Mouse (Mus musculus) embryonic facial prominence, embryonic 14.5 days (tissue): Measurements from ENCODE around the gene Kif11. TPM values are rescaled to one million over a fixed set of nuclear protein-coding genes. Genes with fewer than 3 reads are reported as not detected.

Experiments
- ATAC-seq: fragments of 200-750 bp; cut with Nextera tagmentation; 2 replicates; pipeline ENCODE4 v1.8.0; 2017; ENCODE audit warnings: low read depth, moderate number of reproducible peaks, moderate TSS enrichment
- DNase-seq: peaks from one replicate; pipeline ENCODE4 v3.0.0-alpha.2; 2015; ENCODE audit warnings: low spot score
- H3K27ac ChIP-seq: fragments of 300-500 bp; sonication (generic); replicated peaks from 2 replicates; pipeline ENCODE4 v1.5.1; 2014; ENCODE audit warnings: low read depth, mild to moderate bottlenecking, low read length, moderate library complexity
- H3K27me3 ChIP-seq: fragments of 300-500 bp; sonication (generic); replicated peaks from 2 replicates; pipeline ENCODE4 v1.6.1; 2014; ENCODE audit warnings: low read length; ENCODE audit not compliant: control insufficient read depth, insufficient read depth
- H3K36me3 ChIP-seq: fragments of 300-500 bp; sonication (generic); 2 replicates; pipeline ENCODE4 v1.6.1; 2014; ENCODE audit warnings: low read length, mixed read lengths; ENCODE audit not compliant: control insufficient read depth, insufficient read depth
- H3K4me1 ChIP-seq: fragments of 300-500 bp; sonication (generic); 2 replicates; pipeline ENCODE4 v1.6.1; 2014; ENCODE audit warnings: antibody characterized with exemption, low read length; ENCODE audit not compliant: control insufficient read depth, insufficient read depth
- H3K4me2 ChIP-seq: fragments of 300-500 bp; sonication (generic); 2 replicates; pipeline ENCODE4 v1.6.1; 2014; ENCODE audit warnings: low read depth, mild to moderate bottlenecking, low read length, moderate library complexity, mixed read lengths
- H3K4me3 ChIP-seq: fragments of 300-500 bp; sonication (generic); 2 replicates; pipeline ENCODE4 v1.5.1; 2014; ENCODE audit warnings: low read depth, mild to moderate bottlenecking, low read length
- H3K9ac ChIP-seq: fragments of 300-500 bp; sonication (generic); 2 replicates; pipeline ENCODE4 v1.6.1; 2014; ENCODE audit warnings: low read depth, mild to moderate bottlenecking, low read length, moderate library complexity, mixed read lengths
- H3K9me3 ChIP-seq: fragments of 300-500 bp; sonication (generic); 2 replicates; pipeline ENCODE4 v1.6.1; 2016; ENCODE audit warnings: low read length; ENCODE audit not compliant: control insufficient read depth
- WGBS: fragments of 180-500 bp; shearing (Covaris S2); extraction: QIAGEN DNeasy Blood & Tissue Kit; methylation state at CpG from one replicate; pipeline ENCODE4 v1.1.7; 2014; 5-methylcytosine and 5-hydroxymethylcytosine counted together
- polyA plus RNA-seq: library from polyadenylated mRNA; unstranded; fragments of >200 nt; fragmentation: Nextera tagmentation; extraction: Ambion mirVana; gene quantifications from 2 replicates; pipeline ENCODE4 v1.2.1, GENCODE M21; 2014

Gene Kif11
- polyA plus RNA-seq, 1 experiment from 2014 or later, result 43.2 TPM

DNA sequence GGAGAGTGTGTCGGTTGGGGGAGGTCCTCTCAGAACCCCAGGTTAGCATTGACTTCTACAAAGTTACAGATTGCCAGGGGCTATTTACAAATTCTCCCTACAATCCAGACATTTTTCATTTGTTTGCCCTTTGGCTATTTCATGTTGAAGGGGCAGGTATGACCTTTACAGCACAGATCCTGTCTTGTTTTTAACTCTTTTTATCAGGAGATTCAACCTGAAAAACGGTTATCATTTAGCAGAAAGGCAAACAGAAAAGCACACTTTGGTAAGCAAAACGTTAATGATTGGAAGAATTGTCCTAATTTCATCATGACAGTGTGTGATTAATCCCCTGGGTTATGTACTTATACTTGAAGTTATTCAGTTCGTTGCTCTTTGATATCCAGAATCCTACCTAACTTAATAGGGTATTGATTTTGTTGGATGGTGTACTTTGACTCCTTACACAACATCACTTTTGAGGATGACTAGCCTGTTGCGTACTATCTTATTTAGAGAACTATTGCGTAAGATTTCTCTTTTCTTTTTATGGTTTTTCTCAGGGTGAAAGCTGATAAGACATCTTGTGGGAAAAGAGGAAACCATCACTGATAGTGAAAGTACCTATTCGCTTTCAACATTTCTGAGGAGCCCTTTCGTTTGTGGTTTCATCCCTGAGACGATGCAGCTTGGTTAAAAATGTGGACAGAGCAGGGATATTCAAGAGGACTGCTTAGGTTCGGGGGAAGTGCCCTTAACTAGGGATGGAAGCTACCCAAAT lies 66.5 kb downstream of the Kif11 start:
- DNase-seq (no peak), ATAC-seq (no peak)
- no peak overlapping the region for H3K4me3 ChIP-seq
- 70% methylated on average over 10 of the region's 10 CpGs for WGBS
- H3K36me3 ChIP-seq, result no peaks in the 10 kb centered on the region
- H3K27ac ChIP-seq, result no peak overlapping the region
- no peaks in the 10 kb centered on the region for H3K9me3 ChIP-seq
- no peak overlapping the region for H3K9ac ChIP-seq
- no peaks in the 10 kb centered on the region for H3K4me1 ChIP-seq
- H3K27me3 ChIP-seq, result peaks cover 41% of the 10 kb centered on the region
- H3K4me2 ChIP-seq, result no peak overlapping the region

DNA sequence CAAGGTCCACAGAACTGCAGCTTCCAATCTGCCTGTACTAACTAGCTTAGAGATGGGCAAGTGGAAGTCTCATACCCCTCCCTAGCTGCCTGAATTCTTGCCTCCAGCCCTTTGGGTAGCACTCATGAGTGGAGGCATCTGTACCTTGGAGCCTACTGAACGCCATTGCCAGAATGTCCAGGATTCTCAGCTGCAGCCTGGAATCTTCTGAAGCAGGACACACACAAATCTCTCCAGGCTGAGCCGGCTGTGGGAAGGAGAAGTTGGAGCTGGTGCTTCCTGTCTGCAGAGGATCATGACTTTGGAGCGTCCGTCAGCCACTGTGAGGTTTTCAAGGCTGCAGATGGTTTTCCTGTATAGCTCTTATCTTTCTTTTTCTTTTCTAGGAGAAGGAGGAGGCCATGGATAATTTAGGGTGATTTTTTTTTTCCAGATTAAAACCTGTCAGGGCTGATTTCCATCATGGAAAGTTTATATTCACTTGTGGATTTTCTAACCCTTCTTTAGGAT lies 67.5 kb downstream of the Kif11 start:
- ATAC-seq, result no peak
- Histone ChIP-seq H3K27me3 (peaks cover 32% of the 10 kb centered on the region), H3K4me3 (no peak overlapping the region), H3K36me3 (no peaks in the 10 kb centered on the region), H3K4me2 (no peak overlapping the region), H3K9ac (no peak overlapping the region), H3K27ac (no peak overlapping the region), H3K4me1 (no peaks in the 10 kb centered on the region), H3K9me3 (no peaks in the 10 kb centered on the region)
- 62% methylated on average over 4 of the region's 4 CpGs for WGBS
- no peak for DNase-seq

DNA sequence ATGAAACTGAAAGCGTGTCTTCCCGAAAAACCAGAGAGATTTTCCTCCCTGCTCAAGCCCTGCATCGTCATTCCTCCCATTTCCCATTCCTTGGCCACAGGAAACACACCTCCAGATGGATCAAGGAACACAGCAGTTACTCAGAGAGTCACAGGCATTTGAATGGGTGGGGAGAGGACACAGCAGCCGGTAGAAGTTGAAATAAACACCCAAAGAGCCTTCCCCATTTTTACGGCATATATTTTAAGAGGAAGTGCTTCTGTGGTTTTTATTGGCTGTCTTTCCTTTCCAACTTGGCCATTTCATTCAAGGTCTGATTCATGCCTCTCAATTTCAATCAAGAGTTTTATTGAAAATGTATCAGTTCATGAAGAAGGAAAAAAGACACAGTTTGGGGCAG lies 72.0 kb downstream of the Kif11 start:
- Histone ChIP-seq H3K4me1 (no peaks in the 10 kb centered on the region), H3K4me2 (no peak overlapping the region), H3K36me3 (no peaks in the 10 kb centered on the region), H3K9ac (no peak overlapping the region), H3K27ac (no peak overlapping the region), H3K27me3 (no peaks in the 10 kb centered on the region), H3K4me3 (no peak overlapping the region), H3K9me3 (no peaks in the 10 kb centered on the region)
- DNase-seq, result no peak
- no peak for ATAC-seq
- 49% methylated on average over 5 of the region's 5 CpGs for whole genome bisulfite sequencing

DNA sequence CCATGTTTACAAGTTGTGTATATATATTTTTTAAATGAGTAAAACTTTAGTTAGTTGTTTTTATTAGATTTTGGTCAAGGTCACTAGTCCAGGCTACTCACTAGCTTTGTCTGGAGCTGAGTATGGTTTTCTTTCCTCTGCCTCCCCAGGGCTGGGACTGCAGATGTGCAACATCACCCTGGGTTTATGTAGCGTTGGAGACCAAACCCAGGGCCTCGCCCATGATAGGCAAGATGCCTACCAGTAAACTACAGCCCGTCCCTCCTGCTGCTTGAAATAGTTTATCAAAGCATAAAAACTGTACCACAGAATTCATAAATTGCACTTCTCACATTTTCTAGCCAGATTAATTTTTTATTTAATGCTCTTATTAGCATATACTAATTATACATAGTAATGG lies 73.0 kb downstream of the Kif11 start:
- Histone ChIP-seq H3K9ac (no peak overlapping the region), H3K27me3 (no peaks in the 10 kb centered on the region), H3K9me3 (no peaks in the 10 kb centered on the region), H3K27ac (no peak overlapping the region), H3K36me3 (no peaks in the 10 kb centered on the region), H3K4me1 (no peaks in the 10 kb centered on the region), H3K4me2 (no peak overlapping the region), H3K4me3 (no peak overlapping the region)
- ATAC-seq (no peak), DNase-seq (no peak)
- WGBS, result 86% methylated on average over 3 of the region's 3 CpGs

DNA sequence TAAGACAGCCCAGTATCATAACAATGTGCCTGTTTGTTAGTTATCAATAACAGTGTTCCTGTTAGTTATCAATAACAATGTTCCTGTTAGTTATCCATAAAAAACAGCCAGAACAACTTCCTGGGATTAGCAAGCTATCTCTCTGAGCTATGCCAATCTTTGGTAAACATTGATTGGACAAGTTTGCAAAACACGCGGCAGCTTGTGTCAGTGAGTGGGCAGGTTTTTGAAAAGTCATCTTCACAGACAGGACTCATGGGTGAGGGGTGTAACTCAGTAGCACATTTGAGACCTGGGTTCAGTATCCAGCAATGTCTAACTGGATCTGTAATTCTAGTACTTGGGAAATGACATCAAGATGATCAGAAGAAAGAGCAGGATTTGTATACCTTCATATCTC lies 79.3 kb downstream of the Kif11 start:
- Histone ChIP-seq H3K4me3 (no peak overlapping the region), H3K36me3 (no peaks in the 10 kb centered on the region), H3K9me3 (no peaks in the 10 kb centered on the region), H3K27ac (no peak overlapping the region), H3K27me3 (no peaks in the 10 kb centered on the region), H3K4me2 (no peak overlapping the region), H3K9ac (no peak overlapping the region), H3K4me1 (no peaks in the 10 kb centered on the region)
- ATAC-seq, result no peak
- no peak for DNase-seq
- 90% methylated on average over 2 of the region's 2 CpGs for WGBS

DNA sequence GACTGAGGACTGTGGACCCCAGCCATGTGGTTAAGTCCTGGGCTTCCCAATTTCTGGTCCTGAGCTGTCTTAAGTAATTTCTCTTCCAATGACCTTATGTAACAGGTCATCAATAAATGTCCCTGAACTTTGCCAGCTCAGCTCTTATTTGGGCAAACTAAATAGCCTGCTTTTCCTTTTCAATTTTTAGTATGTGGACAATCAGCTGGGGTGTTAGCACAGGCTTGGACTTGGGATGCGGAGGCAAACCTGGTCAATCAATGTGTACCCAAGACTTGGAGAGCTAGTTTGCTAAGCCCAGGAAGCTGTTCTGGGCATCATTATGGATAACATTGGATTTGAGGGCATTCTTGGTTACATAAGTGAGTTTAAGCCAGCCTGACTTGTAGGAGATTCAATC lies 79.8 kb downstream of the Kif11 start:
- H3K4me1 ChIP-seq, result no peaks in the 10 kb centered on the region
- no peak overlapping the region for H3K4me2 ChIP-seq
- H3K9ac ChIP-seq, result no peak overlapping the region
- H3K9me3 ChIP-seq, result 0 out of 2 replicates have a peak, but pooled peaks cover 4% of the 10 kb centered on the region
- H3K27ac ChIP-seq, result no peak overlapping the region
- DNase-seq (no peak), ATAC-seq (no peak)
- no peak overlapping the region for H3K4me3 ChIP-seq
- no peaks in the 10 kb centered on the region for H3K27me3 ChIP-seq
- H3K36me3 ChIP-seq, result no peaks in the 10 kb centered on the region
- WGBS, result 91% methylated on average over 1 of the region's 1 CpGs

DNA sequence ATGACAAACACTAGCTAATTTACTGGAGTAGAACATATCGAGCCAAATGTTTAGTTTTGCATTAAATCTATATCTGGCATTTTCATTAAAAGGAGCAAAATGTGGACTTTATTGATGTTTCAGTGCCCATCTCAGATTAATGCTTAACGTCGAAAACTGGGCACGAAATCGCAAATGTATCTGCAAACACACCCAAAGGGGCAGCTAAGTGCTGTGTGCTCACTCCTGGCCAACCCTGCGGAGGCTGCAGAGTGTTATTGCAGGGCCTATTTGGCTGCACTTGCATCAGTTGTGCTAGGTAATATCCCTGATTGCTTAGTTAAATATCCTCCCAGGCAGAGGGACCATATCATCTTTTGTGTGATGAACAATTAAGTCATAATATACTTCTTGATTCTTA lies 81.8 kb downstream of the Kif11 start:
- DNase-seq (no peak), ATAC-seq (no peak)
- 0 out of 2 replicates have a peak, but pooled peaks cover 5% of the 10 kb centered on the region for H3K9me3 ChIP-seq
- no peak overlapping the region for H3K4me2 ChIP-seq
- H3K36me3 ChIP-seq, result no peaks in the 10 kb centered on the region
- no peak overlapping the region for H3K9ac ChIP-seq
- 80% methylated on average over 6 of the region's 6 CpGs for WGBS
- H3K27ac ChIP-seq, result no peak overlapping the region
- no peaks in the 10 kb centered on the region for H3K27me3 ChIP-seq
- H3K4me1 ChIP-seq, result no peaks in the 10 kb centered on the region
- H3K4me3 ChIP-seq, result no peak overlapping the region

DNA sequence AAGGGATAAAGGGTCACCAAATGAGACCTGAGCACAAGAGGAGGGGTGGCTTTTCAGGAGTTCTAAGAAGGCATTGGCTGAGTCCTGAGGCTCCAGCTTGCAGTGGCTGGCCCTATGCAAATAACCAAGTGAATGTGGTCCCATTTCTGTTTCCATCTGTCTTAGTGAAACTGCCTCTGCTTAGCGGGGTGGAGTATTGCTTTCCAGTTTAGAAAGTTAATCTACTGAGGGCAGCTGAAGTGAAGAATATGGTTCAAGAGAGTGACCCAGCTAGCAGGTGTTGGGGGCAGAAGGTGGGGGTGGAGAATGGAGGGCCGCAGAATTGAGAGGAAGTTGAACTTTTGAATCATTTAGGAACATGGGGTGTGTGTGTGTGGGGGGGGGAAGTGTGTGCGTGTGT lies 90.2 kb downstream of the Kif11 start:
- 76% methylated on average over 3 of the region's 3 CpGs for WGBS
- Histone ChIP-seq H3K27me3 (no peaks in the 10 kb centered on the region), H3K4me2 (no peak overlapping the region), H3K4me1 (no peaks in the 10 kb centered on the region), H3K4me3 (no peak overlapping the region), H3K9ac (no peak overlapping the region), H3K36me3 (no peaks in the 10 kb centered on the region), H3K9me3 (no peaks in the 10 kb centered on the region), H3K27ac (no peak overlapping the region)
- no peak for ATAC-seq
- no peak for DNase-seq

DNA sequence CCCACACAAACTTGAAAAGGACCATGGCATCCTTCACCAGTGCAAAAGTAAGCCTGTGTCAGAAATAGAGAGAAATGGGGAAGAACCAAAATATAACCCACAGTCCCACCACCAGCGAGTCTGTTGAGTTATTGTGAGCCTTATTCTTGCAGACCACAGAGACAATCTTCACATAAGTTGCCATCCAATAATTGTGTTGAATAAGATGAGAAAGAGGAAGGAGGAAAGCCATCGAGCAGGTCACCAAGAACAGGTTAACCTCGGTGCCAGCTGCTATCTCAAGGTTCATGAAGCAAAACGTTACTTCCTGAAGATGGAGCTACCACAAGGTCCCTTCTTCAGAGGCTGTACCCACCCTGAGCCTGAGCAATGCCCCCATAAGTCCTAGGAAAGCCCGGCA lies 90.8 kb downstream of the Kif11 start:
- Histone ChIP-seq H3K9ac (no peak overlapping the region), H3K36me3 (no peaks in the 10 kb centered on the region), H3K4me2 (no peak overlapping the region), H3K4me3 (no peak overlapping the region), H3K27ac (no peak overlapping the region), H3K4me1 (no peaks in the 10 kb centered on the region), H3K9me3 (no peaks in the 10 kb centered on the region), H3K27me3 (no peaks in the 10 kb centered on the region)
- DNase-seq, result no peak
- 89% methylated on average over 5 of the region's 5 CpGs for WGBS
- ATAC-seq, result no peak
